Mouse (Mus musculus): ENCODE data around the gene Gm5089.

DNA sequence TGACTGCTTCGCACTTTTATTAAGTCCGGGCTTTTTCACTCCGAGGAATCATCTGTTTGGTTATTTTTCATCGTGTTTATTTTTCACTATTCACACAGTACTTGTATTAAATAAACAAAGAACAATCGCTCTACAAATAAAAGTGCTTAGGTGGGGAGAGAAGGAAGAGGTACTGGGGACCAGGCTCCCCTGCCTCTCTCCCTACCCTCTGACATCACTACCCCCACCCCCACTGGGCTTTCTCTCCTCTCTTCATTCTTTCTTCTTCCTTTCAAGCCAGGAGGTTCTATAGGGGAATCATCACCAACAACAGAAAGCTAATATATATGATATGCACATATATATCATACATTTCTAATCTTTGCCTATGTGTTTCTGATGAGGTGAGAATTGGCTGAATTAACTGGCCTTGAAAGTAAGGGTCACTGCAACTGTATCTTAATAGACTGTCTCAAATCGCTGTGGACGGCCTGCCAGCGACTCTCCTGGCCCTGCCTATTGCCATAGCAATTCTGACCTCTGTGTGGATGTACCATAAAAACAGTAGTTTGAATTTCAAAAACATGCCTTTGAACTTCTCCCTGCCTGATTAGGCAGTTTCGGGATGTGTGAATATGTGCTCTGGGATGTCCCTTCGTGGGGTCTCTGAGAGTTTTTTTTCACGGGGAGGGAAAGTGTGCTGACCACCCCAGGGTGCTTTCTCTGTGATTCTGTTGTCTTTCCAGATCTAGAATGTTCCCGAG is 3.3 kb upstream of the Gm5089 start:
- TF ChIP-seq POLR2A (IDR thresholded peaks at IDR 0.05; ENCODE audit: low read depth, low read length) (no peak), CTCF (IDR thresholded peaks at IDR 0.05; ENCODE audit: extremely low read depth, insufficient read length, insufficient replicate concordance, low read depth, low read length) (no peak)
